Mouse (Mus musculus) fat pad, adult 2 months (tissue): Measurements from ENCODE around the gene Rras.
"Not testable (repeated sequence)": the region's sequence is repeated elsewhere in the genome, so short reads cannot be mapped to it uniquely, and the experiment has no call there.

Experiments
- DNase-seq: peaks from one replicate; pipeline ENCODE4 v3.0.0-alpha.2; 2011; ENCODE audit warnings: low read depth, low spot score; ENCODE audit errors: extremely low read depth

The Rras gene

DNA sequence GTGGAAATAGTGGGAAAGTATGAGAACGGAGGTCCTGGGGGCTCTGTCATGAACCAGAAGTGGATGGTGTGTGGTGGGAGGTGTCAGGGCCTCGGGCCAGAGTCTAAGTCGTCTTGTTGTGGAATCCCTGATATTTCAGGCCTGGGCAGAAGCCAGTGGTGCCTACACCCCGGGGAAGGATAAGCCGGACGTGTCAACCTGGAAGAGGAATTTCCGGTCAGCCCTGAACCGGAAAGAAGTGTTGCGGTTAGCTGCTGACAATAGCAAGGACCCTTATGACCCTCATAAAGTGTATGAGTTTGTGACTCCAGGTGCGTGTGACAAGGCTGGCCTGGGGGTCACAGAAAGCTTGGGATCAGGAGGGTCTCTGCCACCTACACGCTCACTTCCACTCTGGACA lies 18.0 kb upstream of the Rras start:
- DNase-seq, result no peak

DNA sequence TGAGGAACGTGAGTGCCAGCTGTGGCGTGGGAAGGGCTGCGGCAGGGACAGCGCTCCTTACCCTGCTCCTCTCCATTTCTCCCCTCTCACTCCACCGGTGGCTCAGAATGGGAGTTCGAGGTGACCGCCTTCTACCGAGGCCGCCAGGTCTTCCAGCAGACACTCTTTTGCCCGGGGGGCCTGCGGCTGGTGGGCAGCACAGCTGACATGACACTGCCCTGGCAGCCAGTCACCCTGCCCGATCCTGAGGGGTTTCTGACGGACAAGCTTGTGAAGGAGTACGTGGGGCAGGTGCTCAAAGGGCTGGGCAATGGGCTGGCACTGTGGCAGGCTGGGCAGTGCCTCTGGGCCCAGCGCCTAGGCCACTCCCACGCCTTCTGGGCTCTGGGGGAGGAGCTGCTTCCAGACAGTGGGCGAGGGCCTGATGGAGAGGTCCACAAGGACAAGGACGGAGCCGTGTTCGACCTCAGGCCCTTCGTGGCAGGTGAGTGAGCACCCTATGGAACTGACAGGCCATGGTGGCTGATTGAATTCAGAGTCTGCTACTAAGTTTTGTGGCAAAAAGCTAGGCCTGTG lies 17.1 kb upstream of the Rras start:
- DNase-seq, result no peak

DNA sequence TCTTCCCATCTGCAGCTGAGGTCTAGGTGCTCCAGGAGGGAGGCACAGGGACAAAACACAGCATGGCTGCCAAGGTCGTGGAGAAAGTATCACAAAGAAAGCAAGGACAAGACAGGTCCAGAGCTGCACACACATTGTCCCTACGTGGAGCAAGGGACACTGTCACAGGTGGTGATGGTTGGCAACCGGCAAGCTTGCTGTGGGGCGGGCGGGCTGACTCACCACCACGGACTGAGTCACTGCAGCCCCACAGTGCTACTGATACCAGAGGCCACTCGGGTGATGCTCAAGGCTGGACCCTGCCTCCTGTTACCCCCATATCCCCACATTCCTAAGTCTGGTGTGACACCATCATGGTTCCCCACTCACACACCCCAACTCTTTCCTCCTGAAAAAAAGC lies 15.3 kb upstream of the Rras start:
- DNase-seq, result no peak

DNA sequence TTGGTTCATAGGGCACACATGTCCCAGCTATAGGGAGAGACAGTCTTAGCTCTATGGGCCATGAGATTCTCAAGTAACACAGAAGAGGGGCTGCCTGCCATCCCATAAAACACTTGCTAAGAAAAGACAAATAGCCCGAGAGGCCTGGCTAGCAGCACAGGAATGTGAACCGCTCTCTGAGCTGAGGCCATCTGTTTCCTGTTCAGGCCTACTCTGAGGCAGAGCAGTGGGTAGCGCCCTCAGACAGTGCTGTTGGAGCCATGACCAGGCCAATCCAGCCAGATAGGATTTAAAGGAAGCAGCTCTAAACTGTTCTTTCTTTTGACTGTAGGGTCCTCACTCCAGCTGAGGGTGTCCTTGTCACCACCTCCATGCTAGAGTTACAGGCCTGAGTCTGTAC lies 13.2 kb upstream of the Rras start:
- DNase-seq, result no peak

DNA sequence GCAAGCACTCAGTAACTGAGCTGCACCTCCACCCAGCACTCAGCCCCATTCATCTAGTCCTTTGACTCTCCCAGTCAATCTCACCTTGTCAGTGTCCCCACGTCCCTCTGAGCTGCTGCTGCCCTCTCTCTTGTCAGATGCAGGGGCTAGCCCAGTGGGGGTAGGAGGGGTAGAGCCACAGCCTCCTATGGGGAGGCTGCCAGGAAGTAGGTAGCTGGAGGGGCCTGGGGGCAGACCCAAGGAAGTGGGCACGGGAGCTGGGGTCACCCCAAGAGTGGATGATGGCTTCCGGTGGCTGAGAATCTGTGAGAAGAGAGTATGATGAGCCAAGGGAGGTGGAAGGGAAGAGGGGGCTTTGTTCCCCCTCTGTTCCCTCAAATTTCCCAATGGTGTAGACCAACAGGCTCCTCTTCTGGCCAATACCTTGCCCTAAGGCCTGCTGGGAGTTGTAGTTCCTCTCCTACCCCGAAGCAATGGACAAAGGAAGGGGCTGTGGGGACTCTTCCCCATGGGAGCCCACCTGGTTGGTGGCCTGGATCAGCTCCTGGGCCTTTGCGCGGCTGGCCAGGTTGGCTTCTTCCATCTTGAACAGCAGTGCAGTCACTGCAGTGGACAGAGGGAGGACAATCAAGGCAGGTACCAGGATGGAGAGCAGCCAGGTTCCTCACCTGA lies 12.3 kb upstream of the Rras start:
- no peak for DNase-seq

DNA sequence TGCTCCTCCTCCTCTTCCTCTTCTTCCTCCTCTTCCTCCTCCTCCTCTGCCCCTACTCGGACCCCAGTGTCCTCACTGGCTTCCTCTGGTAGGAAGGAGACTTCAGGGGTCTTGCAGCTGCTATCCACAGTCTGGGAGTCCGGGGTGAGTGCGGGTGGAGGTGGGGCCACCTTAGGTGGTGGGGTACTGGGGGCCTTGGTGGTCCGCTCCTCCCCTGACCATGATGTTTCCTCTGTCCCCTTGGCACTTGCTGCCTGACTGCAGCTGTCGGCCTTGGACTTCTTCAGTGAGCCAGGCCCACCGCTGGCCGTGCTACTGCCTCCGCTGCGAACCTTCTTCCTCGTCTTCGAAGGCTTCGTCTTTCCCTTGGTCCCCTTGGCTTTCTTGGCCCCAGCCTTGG lies 11.3 kb upstream of the Rras start:
- no peak for DNase-seq

DNA sequence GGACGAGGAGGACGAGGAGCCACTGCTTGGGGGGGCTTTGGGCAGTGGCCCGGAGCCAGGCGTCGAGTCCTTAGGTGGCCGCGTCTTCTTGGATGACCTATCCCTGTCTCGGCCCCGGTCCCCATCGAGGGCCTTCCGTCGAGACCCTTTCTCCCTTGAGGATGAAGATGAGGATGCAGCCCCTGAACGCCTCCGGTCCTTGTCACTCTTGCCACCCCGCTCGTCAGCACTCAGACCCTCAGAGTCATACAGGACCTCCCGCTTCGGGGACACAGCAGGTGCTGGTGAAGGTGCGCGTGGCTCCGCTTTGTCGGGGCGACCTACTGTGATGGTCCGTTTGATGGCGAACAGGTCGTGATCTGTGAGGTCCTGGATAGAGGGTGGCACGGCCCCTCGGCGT lies 10.6 kb upstream of the Rras start:
- DNase-seq, result no peak

DNA sequence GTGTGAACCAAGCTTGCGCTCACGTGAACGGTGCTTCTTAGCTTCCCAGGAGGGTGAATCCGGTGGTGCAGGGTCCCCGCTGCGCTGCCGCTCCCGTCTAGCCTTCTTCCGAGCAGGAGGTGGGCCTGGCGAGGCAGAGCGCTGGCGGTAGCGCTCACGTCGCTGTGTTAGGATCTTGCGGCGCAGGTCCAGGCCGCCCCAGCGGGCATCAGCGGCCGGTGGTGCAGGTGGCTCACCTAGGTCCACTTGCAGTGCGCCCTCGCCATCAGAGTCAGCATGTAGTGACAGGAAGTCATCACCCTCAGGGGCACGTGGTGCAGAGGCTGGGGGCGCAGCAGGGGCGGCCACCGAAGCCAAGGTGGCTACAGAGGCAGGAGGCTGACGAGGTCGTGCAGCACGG lies 9.9 kb upstream of the Rras start:
- no peak for DNase-seq

DNA sequence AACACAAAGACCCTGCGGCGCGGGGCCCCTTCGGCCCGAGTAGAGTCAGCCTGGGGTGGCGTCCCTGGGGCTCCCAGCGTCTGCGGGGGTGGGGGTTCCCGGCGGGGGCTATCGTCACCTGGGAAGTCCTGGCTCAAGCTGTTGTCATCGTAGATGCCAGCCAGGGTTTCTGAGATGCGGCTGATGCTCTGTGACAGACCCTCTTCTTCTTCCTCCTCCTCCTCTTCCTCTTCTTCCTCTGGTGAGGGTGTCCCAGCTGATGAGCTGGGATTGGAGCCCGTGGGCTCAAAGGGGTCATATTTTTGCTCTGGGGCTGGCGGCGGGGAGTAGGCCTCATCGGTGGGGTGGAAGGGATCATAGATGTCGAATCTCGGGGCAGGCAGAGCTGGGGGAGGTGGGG lies 9.3 kb upstream of the Rras start:
- no peak for DNase-seq

DNA sequence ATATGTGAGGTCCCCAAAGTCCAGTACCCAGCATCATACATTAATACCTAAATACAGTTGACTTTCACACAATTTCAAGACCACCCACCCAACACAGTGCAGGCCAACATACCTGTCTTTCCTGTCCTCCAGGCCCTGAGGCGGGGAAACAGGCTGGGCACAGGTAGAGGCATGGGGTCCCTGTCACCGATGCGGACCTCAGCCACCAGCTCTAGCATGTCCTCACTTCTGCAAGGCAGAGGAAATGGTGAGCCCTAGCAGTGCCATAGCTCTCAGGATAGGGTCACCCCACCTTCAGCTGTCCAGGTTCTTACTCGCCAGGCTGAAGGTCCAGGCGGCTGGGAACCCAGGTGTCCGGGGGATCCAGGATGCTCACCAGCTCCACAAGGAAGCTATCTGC lies 5.8 kb upstream of the Rras start:
- no peak for DNase-seq

DNA sequence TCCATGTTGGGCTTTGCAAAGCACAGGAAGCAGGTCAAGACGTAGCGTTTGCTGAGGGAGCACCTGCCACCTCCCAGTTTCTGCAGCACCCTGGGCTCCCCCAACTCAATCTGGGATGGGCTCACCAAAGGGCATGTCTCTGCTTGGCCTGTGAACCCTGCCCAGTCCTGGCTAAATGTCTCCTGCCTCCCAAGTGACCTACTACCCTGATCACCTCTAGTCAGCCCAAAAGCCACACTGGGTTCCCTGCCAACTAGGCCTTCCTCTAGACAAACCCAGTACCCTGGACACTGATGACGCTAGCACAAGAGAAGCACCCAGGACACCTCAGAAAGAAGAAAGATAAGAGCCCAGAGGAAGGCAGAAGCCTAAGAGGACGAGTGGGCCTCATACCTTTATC lies 4.9 kb upstream of the Rras start:
- no peak for DNase-seq

DNA sequence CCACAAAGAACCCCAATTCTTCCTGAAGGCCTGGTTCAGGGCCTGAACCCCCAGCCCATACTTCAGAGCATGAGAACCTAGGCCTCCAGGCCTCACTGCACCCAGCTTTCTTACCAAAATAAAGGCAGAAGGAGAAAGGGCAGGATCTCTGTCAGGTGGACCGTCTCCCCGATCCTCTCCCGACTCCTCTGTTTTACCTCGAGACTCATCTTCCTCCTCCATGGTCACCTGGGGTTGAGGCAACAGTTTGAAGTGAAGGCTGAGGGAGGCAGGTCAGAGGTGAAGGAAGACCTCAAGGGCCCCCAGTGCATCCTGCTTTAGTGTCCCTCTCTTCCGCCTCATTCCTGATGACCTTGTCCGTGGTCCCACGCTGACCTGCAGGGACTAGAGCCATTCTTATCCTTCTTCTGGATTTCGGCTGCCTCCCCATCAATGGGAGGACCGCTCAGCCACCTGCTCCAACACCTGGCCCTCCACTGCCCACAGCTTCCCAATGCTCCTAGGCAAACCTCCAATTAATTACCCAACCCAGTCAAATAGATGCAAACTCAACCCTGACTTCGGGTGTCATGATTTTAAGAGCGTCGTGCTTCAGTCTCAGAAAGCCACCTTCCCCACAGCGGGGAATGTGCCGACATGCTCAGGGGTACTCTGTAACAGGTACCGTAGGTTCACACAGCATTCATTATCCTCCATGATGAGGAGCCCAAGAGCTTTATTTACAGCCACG lies 4.2 kb upstream of the Rras start:
- DNase-seq, result no peak

DNA sequence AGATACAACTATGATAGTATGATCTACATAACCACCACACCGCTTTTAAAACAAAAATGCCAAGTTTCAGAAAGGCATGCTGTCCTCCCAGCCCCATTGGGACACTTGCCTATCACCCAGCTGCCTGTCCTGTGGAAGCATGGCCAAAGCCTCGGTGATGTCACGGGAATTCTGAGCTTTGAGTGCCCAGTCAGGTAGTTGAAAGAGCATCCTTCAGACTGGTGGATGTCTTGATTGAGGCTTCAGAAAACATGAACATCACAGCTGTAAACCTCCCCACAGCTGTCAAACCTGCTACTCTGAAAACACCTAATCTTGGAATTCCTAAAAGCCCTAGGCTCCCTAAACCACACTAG lies 3.7 kb upstream of the Rras start:
- no peak for DNase-seq

DNA sequence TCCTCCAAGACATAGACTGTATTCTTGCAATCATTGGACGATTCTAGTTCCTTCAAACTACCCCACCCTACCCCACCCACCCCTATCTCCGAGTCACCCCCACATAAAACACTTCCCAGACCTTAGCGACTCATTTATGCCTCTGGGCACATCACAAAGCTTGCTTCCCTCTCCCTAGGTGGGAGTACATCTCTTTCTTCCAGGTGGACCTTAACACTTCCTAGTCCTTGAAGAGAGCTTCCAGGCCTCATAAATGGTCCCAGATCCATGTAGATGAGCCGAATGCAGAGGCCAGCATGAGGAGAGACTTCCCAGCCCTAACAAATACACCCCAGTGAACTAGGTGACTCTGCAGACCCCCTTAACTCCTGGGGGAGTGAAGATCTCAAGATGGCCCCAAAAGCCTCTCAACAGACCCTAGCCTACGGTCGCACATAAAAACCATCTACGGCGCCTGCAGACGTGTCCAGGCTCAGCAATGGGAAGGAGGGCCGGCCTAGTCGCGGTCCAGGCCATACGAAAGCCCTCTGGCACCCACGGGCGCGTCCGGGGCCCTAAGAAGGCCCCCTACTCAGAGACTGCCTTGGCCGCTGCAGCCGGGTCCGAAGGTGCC lies 2.3 kb upstream of the Rras start:
- no peak for DNase-seq

DNA sequence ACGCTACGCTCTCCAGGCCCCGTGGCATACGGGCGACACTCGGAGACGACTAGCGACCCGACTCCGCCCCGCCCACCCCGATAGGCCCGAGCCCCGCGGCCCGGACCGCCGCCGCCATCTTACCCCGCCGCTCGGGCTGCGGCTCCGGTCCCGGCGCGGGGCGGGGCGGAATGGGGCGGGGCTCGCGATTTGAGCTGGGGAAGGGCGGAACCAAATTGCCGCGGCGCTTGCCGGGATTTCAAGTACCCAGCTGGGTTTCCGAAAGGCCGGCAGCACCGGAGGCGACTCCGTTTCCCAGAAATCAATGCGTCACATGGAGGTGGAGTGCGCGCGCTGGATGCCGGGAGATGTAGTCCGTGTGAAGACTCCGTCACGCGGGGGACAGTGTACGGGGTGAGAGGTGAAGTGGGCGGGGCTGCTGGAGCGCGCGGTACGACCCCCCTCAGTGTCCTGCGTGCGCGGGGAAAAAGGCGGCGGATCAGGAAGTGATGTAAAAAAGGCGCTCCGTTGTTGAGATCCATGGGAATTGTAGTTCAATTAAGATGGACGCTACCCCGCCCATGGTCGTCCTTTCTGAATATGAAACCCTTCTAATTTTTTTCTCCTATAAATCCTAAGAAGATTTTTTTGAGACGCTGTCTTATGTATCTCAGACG lies 1.7 kb upstream of the Rras start, which contains the start of gene Scaf1:
Gene Scaf1, minus strand, starts transcription at position 407 of the 656 bp plus-strand sequence.
- peak; percentile 91 for DNase-seq

DNA sequence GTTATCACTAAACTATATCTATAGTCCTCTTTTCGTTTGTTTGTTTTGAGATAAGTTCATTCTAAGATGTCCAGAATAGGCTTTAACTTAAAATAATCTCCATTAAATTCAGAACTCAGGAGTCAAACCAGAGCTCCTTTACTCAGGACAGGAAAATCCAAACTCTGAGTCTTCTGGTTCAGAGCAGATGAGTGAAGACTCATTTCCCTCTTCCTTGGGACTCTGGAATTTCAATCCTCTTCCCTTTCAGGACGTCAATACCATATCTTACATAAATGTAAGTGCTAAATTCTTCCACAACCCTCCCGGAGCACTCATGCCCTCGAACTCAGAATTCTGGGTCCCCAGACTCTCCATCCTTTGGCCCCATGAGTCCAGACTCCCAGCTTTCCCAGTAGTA lies 1.0 kb upstream of the Rras start:
- no peak for DNase-seq

DNA sequence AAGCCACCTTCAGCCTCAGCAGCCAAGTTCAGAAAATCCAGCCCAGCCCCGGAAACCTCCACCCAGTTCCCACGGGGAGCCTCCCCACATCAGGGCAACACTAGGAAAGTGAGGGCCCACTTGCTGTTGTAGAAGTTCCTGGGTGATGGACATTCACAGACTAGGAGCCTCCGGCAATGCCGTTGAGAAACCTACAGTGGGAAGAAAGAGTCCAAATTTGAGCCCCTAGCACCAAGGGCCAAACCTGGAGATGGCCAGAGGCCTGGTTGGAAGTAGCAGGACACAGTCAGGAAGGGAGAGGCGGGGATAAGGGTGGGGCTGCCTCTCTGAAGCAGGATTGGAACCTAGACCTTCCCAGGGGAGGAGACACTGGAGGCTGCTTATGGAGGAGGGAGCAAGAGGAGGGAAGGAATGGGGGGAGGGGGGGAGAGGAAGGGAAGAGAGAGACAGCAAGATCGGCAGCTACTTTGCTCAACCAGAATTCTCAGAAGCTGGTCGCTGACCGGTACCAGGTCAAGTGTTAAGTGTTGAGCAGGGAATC lies 1.3 kb downstream of the Rras start:
- DNase-seq, result peak; percentile 70

DNA sequence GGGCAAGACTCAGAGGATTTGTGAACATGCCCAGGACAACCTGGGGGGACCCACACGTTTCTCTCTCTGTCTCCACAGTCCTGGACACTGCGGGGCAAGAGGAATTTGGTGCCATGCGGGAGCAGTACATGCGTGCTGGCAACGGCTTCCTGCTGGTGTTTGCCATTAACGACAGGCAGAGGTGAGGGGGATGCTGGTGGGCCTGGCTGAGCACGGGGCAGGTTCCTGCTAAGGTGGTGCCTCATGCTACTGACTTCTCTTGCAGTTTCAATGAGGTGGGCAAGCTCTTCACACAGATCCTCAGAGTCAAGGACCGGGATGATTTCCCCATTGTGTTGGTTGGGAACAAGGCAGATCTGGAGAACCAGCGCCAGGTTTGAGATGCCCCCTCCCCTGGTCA lies 2.5 kb downstream of the Rras start:
- DNase-seq, result no peak

DNA sequence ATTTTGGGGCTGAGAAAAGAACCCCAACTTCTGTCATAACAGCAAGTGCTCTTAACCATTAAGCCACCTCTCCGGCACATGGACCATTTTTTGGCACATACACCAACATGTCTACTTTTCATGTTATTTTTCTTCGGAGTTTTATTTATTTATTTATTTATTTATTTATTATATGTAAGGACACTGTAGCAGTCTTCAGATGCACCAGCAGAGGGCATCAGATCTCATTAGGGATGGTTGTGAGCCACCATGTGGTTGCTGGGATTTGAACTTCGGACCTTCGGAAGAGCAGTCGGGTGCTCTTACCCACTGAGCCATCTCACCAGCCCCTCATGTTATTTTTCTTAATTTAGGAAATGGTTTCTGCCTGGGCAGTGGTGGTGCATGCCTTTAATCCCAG lies 6.0 kb downstream of the Rras start:
- not testable (repeated sequence) for DNase-seq

DNA sequence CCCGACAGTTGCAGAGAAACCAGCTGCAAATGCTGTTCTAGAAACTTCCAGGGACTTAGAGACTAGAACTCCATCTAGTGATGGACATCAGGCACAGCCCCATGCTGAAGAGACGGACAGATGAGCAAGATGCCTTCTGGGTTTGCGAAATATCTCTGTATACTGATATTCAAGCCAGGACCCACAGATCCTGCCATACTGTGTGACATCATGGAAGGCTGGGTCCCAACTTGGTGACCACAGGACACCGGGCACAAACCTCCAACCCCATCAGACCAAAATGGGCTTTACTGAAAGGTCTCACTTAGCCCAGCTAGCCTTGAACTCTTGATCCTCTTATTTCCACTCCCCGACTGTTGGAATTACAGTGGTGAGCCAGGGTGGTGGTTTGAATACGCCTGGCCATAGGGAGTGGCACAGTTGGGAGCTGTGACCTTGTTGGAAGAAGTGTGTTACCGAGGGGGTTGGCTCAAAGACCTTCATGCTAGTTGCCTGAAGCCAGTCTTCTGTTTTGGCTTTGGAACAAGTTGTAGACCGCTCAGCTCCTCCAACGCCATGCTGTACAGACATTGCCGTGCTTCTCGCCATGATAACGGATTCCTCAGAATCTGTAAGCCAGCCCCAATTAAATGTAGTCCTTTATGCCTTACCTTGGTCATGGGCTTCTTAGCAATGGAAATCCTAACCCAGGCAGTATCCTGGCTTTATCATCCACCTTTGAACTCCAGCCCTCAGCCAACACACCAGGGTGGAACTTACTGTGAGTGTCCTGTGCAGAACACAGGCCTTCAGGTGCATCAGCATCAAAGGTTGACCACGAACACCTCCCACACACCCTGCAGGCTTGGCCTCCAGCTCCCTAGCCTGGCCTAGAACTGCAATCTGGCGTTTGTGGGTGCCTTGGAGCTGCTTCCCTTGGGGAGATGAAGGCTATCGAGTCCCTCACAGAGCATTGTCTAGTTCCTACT lies 6.8 kb downstream of the Rras start:
- no peak for DNase-seq
